Mouse (Mus musculus): Measurements from ENCODE around the gene Hnrnpa0.

DNA sequence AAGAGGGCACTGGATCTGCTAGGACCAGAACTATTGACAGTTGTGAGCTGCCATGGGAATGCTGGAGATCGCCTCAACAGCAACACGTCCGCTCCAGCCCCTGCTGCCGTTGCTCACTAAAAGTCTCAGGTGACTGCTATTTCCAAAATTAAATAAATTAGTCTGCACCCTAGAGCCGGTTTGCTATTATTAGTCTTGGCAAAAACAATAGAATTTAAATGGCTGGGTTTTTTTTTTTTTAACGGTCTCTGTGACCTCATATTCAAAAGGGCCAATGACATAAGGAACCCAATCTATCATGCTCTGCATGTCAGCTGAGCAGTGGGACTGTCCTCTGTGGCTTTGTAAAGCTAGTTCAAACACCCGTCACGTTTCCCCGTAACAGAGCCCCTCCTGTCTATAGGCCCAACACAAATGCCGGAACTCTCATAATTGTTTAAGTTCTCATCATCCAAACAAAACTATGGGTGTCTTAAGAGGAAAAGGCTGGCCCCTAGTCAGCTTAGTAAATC lies 5.5 kb downstream of the Hnrnpa0 start:
- TF ChIP-seq CTCF (IDR thresholded peaks at IDR 0.05; ENCODE audit: borderline replicate concordance, control insufficient read depth, extremely low read depth, insufficient read depth, low read length, poor library complexity) (no peak), POLR2A (IDR thresholded peaks at IDR 0.05; ENCODE audit: control insufficient read depth, extremely low read depth, insufficient read depth, low read length, poor library complexity) (no peak)
